Mouse (Mus musculus) MEL (cell line): ENCODE data around the gene Ddx6. TPM values are rescaled to one million over a fixed set of nuclear protein-coding genes. Genes with fewer than 3 reads are reported as not detected.

Experiments
- DNase-seq: peaks from one replicate; pipeline ENCODE4 v3.0.0; 2011; ENCODE audit warnings: low read depth, low spot score
- H3K27ac ChIP-seq: 2 replicates; pipeline ENCODE4 v1.5.1; 2012; ENCODE audit warnings: low read depth, mild to moderate bottlenecking, control low read depth, low read length, moderate library complexity; ENCODE audit not compliant: control insufficient read depth
- H3K27me3 ChIP-seq, 2 experiments: fragments of 150-350 bp in 1 of 2; sonication (generic) in 1 of 2; 2 replicates each; pipeline ENCODE4 v1.6.1; 2012; ENCODE audit warnings: low read length in 2 of 2, mild to moderate bottlenecking in 2 of 2, improper control_type of control experiment in 1 of 2, moderate library complexity in 1 of 2; ENCODE audit not compliant: insufficient read depth in 2 of 2, control insufficient read depth in 1 of 2
- H3K36me3 ChIP-seq, 2 experiments: 2 replicates each; pipeline ENCODE4 v1.6.1; 2012 to 2014; ENCODE audit warnings: low read length in 2 of 2, improper control_type of control experiment in 1 of 2, inconsistent platforms in 1 of 2, mild to moderate bottlenecking in 1 of 2; ENCODE audit not compliant: insufficient read depth in 2 of 2, control insufficient read depth in 1 of 2
- H3K4me1 ChIP-seq, 2 experiments: fragments of 150-350 bp in 1 of 2; sonication (generic) in 1 of 2; 2 replicates each; pipeline ENCODE4 v1.6.1; 2012; ENCODE audit warnings: low read length in 2 of 2, improper control_type of control experiment in 1 of 2, mild to moderate bottlenecking in 1 of 2; ENCODE audit not compliant: insufficient read depth in 2 of 2, control insufficient read depth in 1 of 2
- H3K4me3 ChIP-seq, 2 experiments: fragments of 150-350 bp in 1 of 2; sonication (generic) in 1 of 2; 2 replicates each; pipeline ENCODE4 v1.5.1; 2012; ENCODE audit warnings: low read depth in 2 of 2, low read length in 2 of 2, mild to moderate bottlenecking in 2 of 2, moderate library complexity in 2 of 2, control low read depth in 1 of 2, improper control_type of control experiment in 1 of 2; ENCODE audit not compliant: control insufficient read depth in 1 of 2, insufficient read depth in 1 of 2
- H3K79me2 ChIP-seq: 2 replicates; pipeline ENCODE4 v1.6.1; 2012; ENCODE audit warnings: mild to moderate bottlenecking, low read length, moderate library complexity; ENCODE audit not compliant: control insufficient read depth, poor library complexity, insufficient read depth
- H3K9ac ChIP-seq: 2 replicates; pipeline ENCODE4 v1.6.1; 2012; ENCODE audit warnings: low read depth, mild to moderate bottlenecking, control low read depth, low read length, moderate library complexity; ENCODE audit not compliant: control insufficient read depth, poor library complexity, severe bottlenecking
- H3K9me3 ChIP-seq: fragments of 150-350 bp; sonication (generic); replicated peaks from 2 replicates; pipeline ENCODE4 v1.6.1; 2012; ENCODE audit warnings: mild to moderate bottlenecking, low read length, improper control_type of control experiment, moderate library complexity; ENCODE audit not compliant: insufficient read depth
- BHLHE40 ChIP-seq: IDR thresholded peaks from 2 replicates; pipeline ENCODE4 v1.6.1; 2012; ENCODE audit warnings: low read depth, mild to moderate bottlenecking, inconsistent platforms, low read length, improper control_type of control experiment, borderline replicate concordance
- CHD1 ChIP-seq: IDR thresholded peaks from 2 replicates; pipeline ENCODE4 v1.6.1; 2012; ENCODE audit warnings: low read depth, mild to moderate bottlenecking, inconsistent platforms, low read length, improper control_type of control experiment
- CHD2 ChIP-seq: IDR thresholded peaks from 2 replicates; pipeline ENCODE4 v1.6.1; 2011; ENCODE audit warnings: low read length, improper control_type of control experiment
- E2F4 ChIP-seq: IDR thresholded peaks from 2 replicates; pipeline ENCODE4 v1.6.1; 2011; ENCODE audit warnings: low read depth, low read length, improper control_type of control experiment, borderline replicate concordance
- ELF1 ChIP-seq: IDR thresholded peaks from 2 replicates; pipeline ENCODE4 v1.6.1; 2014; ENCODE audit warnings: low read depth, mild to moderate bottlenecking, inconsistent platforms, low read length, improper control_type of control experiment, moderate library complexity
- EP300 ChIP-seq, 2 experiments: IDR thresholded peaks; 2 replicates each; pipeline ENCODE4 v1.6.1; 2011; ENCODE audit warnings: improper control_type of control experiment in 2 of 2, low read length in 2 of 2, low read depth in 1 of 2, mild to moderate bottlenecking in 1 of 2
- ETS1 ChIP-seq: IDR thresholded peaks from 2 replicates; pipeline ENCODE4 v1.6.1; 2012; ENCODE audit warnings: low read depth, mild to moderate bottlenecking, inconsistent platforms, low read length, improper control_type of control experiment, moderate library complexity
- GABPA ChIP-seq: IDR thresholded peaks from 2 replicates; pipeline ENCODE4 v1.6.1; 2012; ENCODE audit warnings: low read depth, mild to moderate bottlenecking, inconsistent platforms, low read length, improper control_type of control experiment, moderate library complexity
- GATA1 ChIP-seq: IDR thresholded peaks from 2 replicates; pipeline ENCODE4 v1.6.1; 2011; ENCODE audit warnings: low read depth, low read length, improper control_type of control experiment
- HCFC1 ChIP-seq: IDR thresholded peaks from 2 replicates; pipeline ENCODE4 v1.6.1; 2012; ENCODE audit warnings: low read depth, mild to moderate bottlenecking, inconsistent platforms, low read length, improper control_type of control experiment, moderate library complexity
- JUND ChIP-seq: IDR thresholded peaks from 2 replicates; pipeline ENCODE4 v1.6.1; 2011; ENCODE audit warnings: low read depth, mild to moderate bottlenecking, improper control_type of control experiment, low read length
- KAT2A ChIP-seq: conservative IDR thresholded peaks from 2 replicates; pipeline ENCODE4 v1.6.1; 2012; ENCODE audit warnings: low read depth, low read length, improper control_type of control experiment, inconsistent platforms
- MAFK ChIP-seq: IDR thresholded peaks from 2 replicates; pipeline ENCODE4 v1.6.1; 2011; ENCODE audit warnings: low read depth, mild to moderate bottlenecking, low read length, improper control_type of control experiment, borderline replicate concordance
- MAX ChIP-seq: IDR thresholded peaks from 2 replicates; pipeline ENCODE4 v1.6.1; 2011; ENCODE audit warnings: low read length, improper control_type of control experiment
- MAZ ChIP-seq: IDR thresholded peaks from 2 replicates; pipeline ENCODE4 v1.6.1; 2012; ENCODE audit warnings: low read depth, mild to moderate bottlenecking, inconsistent platforms, low read length, improper control_type of control experiment
- MEF2A ChIP-seq: IDR thresholded peaks from 2 replicates; pipeline ENCODE4 v1.6.1; 2014; ENCODE audit warnings: low read depth, mild to moderate bottlenecking, inconsistent platforms, low read length, improper control_type of control experiment; ENCODE audit not compliant: poor library complexity, insufficient replicate concordance, severe bottlenecking; ENCODE audit errors: extremely low read depth
- MXI1 ChIP-seq: IDR thresholded peaks from 2 replicates; pipeline ENCODE4 v1.6.1; 2011; ENCODE audit warnings: mild to moderate bottlenecking, low read depth, low read length, improper control_type of control experiment
- MYB ChIP-seq: IDR thresholded peaks from 2 replicates; pipeline ENCODE4 v1.6.1; 2011; ENCODE audit warnings: mild to moderate bottlenecking, low read depth, low read length, improper control_type of control experiment
- MYC ChIP-seq: IDR thresholded peaks from 2 replicates; pipeline ENCODE4 v1.6.1; 2011; ENCODE audit warnings: low read depth, mild to moderate bottlenecking, low read length, improper control_type of control experiment, moderate library complexity
- NELFE ChIP-seq: IDR thresholded peaks from 2 replicates; pipeline ENCODE4 v1.6.1; 2011; ENCODE audit warnings: low read depth, low read length, improper control_type of control experiment
- NRF1 ChIP-seq: IDR thresholded peaks from 2 replicates; pipeline ENCODE4 v1.6.1; 2014; ENCODE audit warnings: low read depth, mild to moderate bottlenecking, inconsistent platforms, low read length, improper control_type of control experiment, moderate library complexity; ENCODE audit not compliant: poor library complexity, insufficient read depth, severe bottlenecking
- POLR2A ChIP-seq, 2 experiments: IDR thresholded peaks; 2 replicates each; pipeline ENCODE4 v1.6.1; 2011 to 2012; ENCODE audit warnings: low read length in 2 of 2, mild to moderate bottlenecking in 2 of 2, control low read depth in 1 of 2, improper control_type of control experiment in 1 of 2, low read depth in 1 of 2, moderate library complexity in 1 of 2; ENCODE audit not compliant: control insufficient read depth in 1 of 2, insufficient read depth in 1 of 2, poor library complexity in 1 of 2
- POLR2AphosphoS2 ChIP-seq: IDR thresholded peaks from 2 replicates; pipeline ENCODE4 v1.6.1; 2011; ENCODE audit warnings: low read length, improper control_type of control experiment
- POLR2AphosphoS5 ChIP-seq: IDR thresholded peaks from 2 replicates; pipeline ENCODE4 v1.6.1; 2012; ENCODE audit warnings: low read depth, borderline replicate concordance, mild to moderate bottlenecking, inconsistent platforms, low read length, moderate library complexity, mixed read lengths
- RCOR1 ChIP-seq: IDR thresholded peaks from 2 replicates; pipeline ENCODE4 v1.6.1; 2012; ENCODE audit warnings: low read depth, mild to moderate bottlenecking, inconsistent platforms, low read length, improper control_type of control experiment
- SIN3A ChIP-seq: IDR thresholded peaks from 2 replicates; pipeline ENCODE4 v1.6.1; 2012; ENCODE audit warnings: low read length, improper control_type of control experiment, inconsistent platforms
- SMC3 ChIP-seq: IDR thresholded peaks from 2 replicates; pipeline ENCODE4 v1.6.1; 2011; ENCODE audit warnings: low read depth, low read length, improper control_type of control experiment
- TAL1 ChIP-seq: IDR thresholded peaks from 2 replicates; pipeline ENCODE4 v1.6.1; 2012; ENCODE audit warnings: mild to moderate bottlenecking, inconsistent platforms, low read length, moderate library complexity, mixed read lengths
- TBP ChIP-seq: IDR thresholded peaks from 2 replicates; pipeline ENCODE4 v1.8.0; 2011; ENCODE audit warnings: low read depth, low read length, improper control_type of control experiment
- TCF12 ChIP-seq: IDR thresholded peaks from 2 replicates; pipeline ENCODE4 v1.6.1; 2014; ENCODE audit warnings: low read depth, mild to moderate bottlenecking, inconsistent platforms, low read length, improper control_type of control experiment, moderate library complexity
- UBTF ChIP-seq: IDR thresholded peaks from 2 replicates; pipeline ENCODE4 v1.6.1; 2012; ENCODE audit warnings: low read depth, mild to moderate bottlenecking, inconsistent platforms, low read length, improper control_type of control experiment, moderate library complexity, borderline replicate concordance; ENCODE audit not compliant: insufficient read depth
- USF1 ChIP-seq: IDR thresholded peaks from 2 replicates; pipeline ENCODE4 v1.6.1; 2014; ENCODE audit warnings: low read depth, mild to moderate bottlenecking, inconsistent platforms, low read length, improper control_type of control experiment, moderate library complexity
- USF2 ChIP-seq, 2 experiments: IDR thresholded peaks; 2 replicates each; pipeline ENCODE4 v1.6.1; 2011 to 2012; ENCODE audit warnings: improper control_type of control experiment in 2 of 2, low read length in 2 of 2, borderline replicate concordance in 1 of 2, inconsistent platforms in 1 of 2, low read depth in 1 of 2, mild to moderate bottlenecking in 1 of 2; ENCODE audit not compliant: insufficient read depth in 1 of 2
- ZC3H11A ChIP-seq: IDR thresholded peaks from 2 replicates; pipeline ENCODE4 v1.6.1; 2012; ENCODE audit warnings: low read depth, mild to moderate bottlenecking, inconsistent platforms, low read length, improper control_type of control experiment
- ZKSCAN1 ChIP-seq: IDR thresholded peaks from 2 replicates; pipeline ENCODE4 v1.6.1; 2012; ENCODE audit warnings: low read depth, mild to moderate bottlenecking, inconsistent platforms, low read length, improper control_type of control experiment, moderate library complexity
- ZMIZ1 ChIP-seq: IDR thresholded peaks from 2 replicates; pipeline ENCODE4 v1.6.1; 2012; ENCODE audit warnings: low read depth, mild to moderate bottlenecking, inconsistent platforms, low read length, improper control_type of control experiment, moderate library complexity
- ZNF384 ChIP-seq: IDR thresholded peaks from 2 replicates; pipeline ENCODE4 v1.6.1; 2012; ENCODE audit warnings: low read depth, mild to moderate bottlenecking, inconsistent platforms, low read length, improper control_type of control experiment
- polyA plus RNA-seq, 2 experiments: library from polyadenylated mRNA; stranded (reverse) in 1 of 2; unstranded in 1 of 2; fragments of >175 nt in 1 of 2; fragments of >200 nt in 1 of 2; gene quantifications; 2 replicates each; pipeline versions ENCODE4 v1.2.1 to v1.2.4; 2012; ENCODE audit warnings: low replicate concordance in 2 of 2, low read depth in 1 of 2; ENCODE audit not compliant: insufficient read length in 2 of 2, insufficient read depth in 1 of 2, missing spikeins in 1 of 2
- total RNA-seq: library from RNA; depleted of rRNA; stranded (reverse); fragments of 300-350 nt; gene quantifications from 2 replicates; pipeline ENCODE4 v1.2.3, GENCODE M21; 2012

The Ddx6 gene
- total and polyA plus RNA-seq, 3 experiments, result 35.9 to 96.5 (median 41.9) TPM

GRCm38 (mm10) chr9:44565367-44565766 is 39.3 kb upstream of the Ddx6 start:
- no peaks in the 10 kb centered on the region for H3K79me2 ChIP-seq
- peak overlapping the region; percentile 59 to 63 for H3K4me3 ChIP-seq
- no peak for TF ChIP-seq USF1
- TF ChIP-seq POLR2AphosphoS2, result peak; percentile 71; the same call in 1 of the 2 replicates
- peak in 1 of 2 experiments; percentile 74; a peak in 2 of 4 replicates for TF ChIP-seq POLR2A (IDR thresholded peaks at IDR 0.05; ENCODE audit: control insufficient read depth in 1 of 2, insufficient read depth in 1 of 2, low read depth in 1 of 2, low read length in 2 of 2, poor library complexity in 1 of 2)
- no peak for TF ChIP-seq MEF2A
- peak; percentile 87 for TF ChIP-seq TBP
- peak; percentile 65; the same call in 1 of the 2 replicates for TF ChIP-seq ZMIZ1
- no peak for TF ChIP-seq MAX
- TF ChIP-seq NRF1, result no peak
- peak; percentile 66; the same call in 1 of the 2 replicates for TF ChIP-seq RCOR1
- TF ChIP-seq POLR2AphosphoS5, result no peak; the same call in 1 of the 2 replicates
- peak; percentile 90 for TF ChIP-seq TCF12
- TF ChIP-seq MAZ, result peak; percentile 55; the same call in 1 of the 2 replicates
- TF ChIP-seq CHD1, result no peak; the same call in 1 of the 2 replicates
- TF ChIP-seq ZKSCAN1, result no peak
- TF ChIP-seq MXI1, result peak; percentile 62; the same call in 1 of the 2 replicates
- TF ChIP-seq E2F4, result no peak
- TF ChIP-seq GATA1, result peak; percentile 90
- TF ChIP-seq MAFK, result no peak
- TF ChIP-seq JUND, result no peak
- TF ChIP-seq ETS1, result peak; percentile 92
- no peak for TF ChIP-seq ZC3H11A
- peak; percentile 44; the same call in 1 of the 2 replicates for TF ChIP-seq ELF1
- TF ChIP-seq SIN3A, result peak; percentile 91
- TF ChIP-seq KAT2A, result peak; percentile 34; the same call in 1 of the 2 replicates
- peak; percentile 26; the same call in 1 of the 2 replicates for TF ChIP-seq SMC3
- TF ChIP-seq BHLHE40, result no peak
- peak; percentile 84 for TF ChIP-seq MYB
- peak; percentile 66 for TF ChIP-seq NELFE
- TF ChIP-seq EP300 (IDR thresholded peaks at IDR 0.05; ENCODE audit: low read depth in 1 of 2, low read length in 2 of 2), result peak; percentile 84 to 95
- TF ChIP-seq CHD2, result no peak; the same call in 1 of the 2 replicates
- TF ChIP-seq ZNF384, result peak; percentile 38; the same call in 1 of the 2 replicates
- peak; percentile 80 for TF ChIP-seq TAL1
- TF ChIP-seq HCFC1, result peak; percentile 56
- no peak for TF ChIP-seq GABPA
- no peak for TF ChIP-seq USF2 (IDR thresholded peaks at IDR 0.05; ENCODE audit: borderline replicate concordance in 1 of 2, insufficient read depth in 1 of 2, low read depth in 1 of 2, low read length in 2 of 2)
- no peak for TF ChIP-seq MYC
- TF ChIP-seq UBTF, result no peak
- H3K27me3 ChIP-seq, result no peaks in the 10 kb centered on the region
- peaks cover 33 to 39% of the 10 kb centered on the region in 2 experiments for H3K4me1 ChIP-seq
- H3K36me3 ChIP-seq, result peaks cover 0 to 30% of the 10 kb centered on the region in 2 experiments; a peak in 2 of 4 replicates
- peak; percentile 94 for DNase-seq
- H3K9ac ChIP-seq, result peak overlapping the region; percentile 73
- no peaks in the 10 kb centered on the region for H3K9me3 ChIP-seq
- H3K27ac ChIP-seq, result peak overlapping the region; percentile 87
